Mouse (Mus musculus): Measurements from ENCODE around the gene Cfap74. TPM values are rescaled to one million over a fixed set of nuclear protein-coding genes. Genes with fewer than 3 reads are reported as not detected.

Gene Cfap74
- polyA plus RNA-seq, 1 experiment = not detected

- Histone ChIP-seq H3K36me3 (ENCODE audit: control insufficient read depth) (no peaks in the 10 kb centered on the region), H3K4me3 (replicated peaks) (no peak overlapping the region), H3K9me3 (ENCODE audit: control insufficient read depth, low read length) (peaks cover 2% of the 10 kb centered on the region; the same call in 1 of the 2 replicates), H3K27me3 (ENCODE audit: control insufficient read depth) (no peaks in the 10 kb centered on the region), H3K4me1 (ENCODE audit: control insufficient read depth) (no peaks in the 10 kb centered on the region)
- TF ChIP-seq GATA1 (IDR thresholded peaks at IDR 0.05; ENCODE audit: low read length) = no peak
- TF ChIP-seq TAL1 (IDR thresholded peaks at IDR 0.05; ENCODE audit: low read length) = no peak
Observed at GRCm38 (mm10) chr4:155370737-155371715, 38.0 kb upstream of the Cfap74 start.

- Histone ChIP-seq H3K36me3 (ENCODE audit: control insufficient read depth) (no peaks in the 10 kb centered on the region), H3K4me3 (replicated peaks) (no peak overlapping the region), H3K27me3 (ENCODE audit: control insufficient read depth) (no peaks in the 10 kb centered on the region), H3K9me3 (ENCODE audit: control insufficient read depth, low read length) (peaks cover 2% of the 10 kb centered on the region; the same call in 1 of the 2 replicates), H3K4me1 (ENCODE audit: control insufficient read depth) (no peaks in the 10 kb centered on the region)
- TF ChIP-seq TAL1 (IDR thresholded peaks at IDR 0.05; ENCODE audit: low read length) (no peak), GATA1 (IDR thresholded peaks at IDR 0.05; ENCODE audit: low read length) (no peak)
Observed at GRCm38 (mm10) chr4:155371797-155372735, 36.9 kb upstream of the Cfap74 start.

- no peaks in the 10 kb centered on the region for H3K4me1 ChIP-seq (ENCODE audit: control insufficient read depth)
- no peak overlapping the region for H3K4me3 ChIP-seq (replicated peaks)
- H3K9me3 ChIP-seq (ENCODE audit: control insufficient read depth, low read length) = no peaks in the 10 kb centered on the region
- no peaks in the 10 kb centered on the region for H3K36me3 ChIP-seq (ENCODE audit: control insufficient read depth)
- no peaks in the 10 kb centered on the region for H3K27me3 ChIP-seq (ENCODE audit: control insufficient read depth)
- no peak for TF ChIP-seq GATA1 (IDR thresholded peaks at IDR 0.05; ENCODE audit: low read length)
- TF ChIP-seq TAL1 (IDR thresholded peaks at IDR 0.05; ENCODE audit: low read length) = no peak
Observed at GRCm38 (mm10) chr4:155381974-155382373, 27.0 kb upstream of the Cfap74 start.

GRCm38 (mm10) chr4:155382752-155383151 lies 26.2 kb upstream of the Cfap74 start:
- Histone ChIP-seq H3K27me3 (ENCODE audit: control insufficient read depth) (no peaks in the 10 kb centered on the region), H3K9me3 (ENCODE audit: control insufficient read depth, low read length) (no peaks in the 10 kb centered on the region), H3K36me3 (ENCODE audit: control insufficient read depth) (no peaks in the 10 kb centered on the region), H3K4me3 (replicated peaks) (no peak overlapping the region), H3K4me1 (ENCODE audit: control insufficient read depth) (no peaks in the 10 kb centered on the region)
- TF ChIP-seq TAL1 (IDR thresholded peaks at IDR 0.05; ENCODE audit: low read length) (no peak), GATA1 (IDR thresholded peaks at IDR 0.05; ENCODE audit: low read length) (no peak)

- no peaks in the 10 kb centered on the region for H3K27me3 ChIP-seq (ENCODE audit: control insufficient read depth)
- H3K36me3 ChIP-seq (ENCODE audit: control insufficient read depth) = no peaks in the 10 kb centered on the region
- no peaks in the 10 kb centered on the region for H3K4me1 ChIP-seq (ENCODE audit: control insufficient read depth)
- TF ChIP-seq GATA1 (IDR thresholded peaks at IDR 0.05; ENCODE audit: low read length) = no peak
- no peak for TF ChIP-seq TAL1 (IDR thresholded peaks at IDR 0.05; ENCODE audit: low read length)
- H3K4me3 ChIP-seq (replicated peaks) = no peak overlapping the region
- H3K9me3 ChIP-seq (ENCODE audit: control insufficient read depth, low read length) = no peaks in the 10 kb centered on the region
Observed at GRCm38 (mm10) chr4:155383326-155383725, 25.7 kb upstream of the Cfap74 start.

GRCm38 (mm10) chr4:155387166-155387565 lies 21.8 kb upstream of the Cfap74 start:
- Histone ChIP-seq H3K27me3 (ENCODE audit: control insufficient read depth) (no peaks in the 10 kb centered on the region), H3K36me3 (ENCODE audit: control insufficient read depth) (no peaks in the 10 kb centered on the region), H3K4me1 (ENCODE audit: control insufficient read depth) (no peaks in the 10 kb centered on the region), H3K9me3 (ENCODE audit: control insufficient read depth, low read length) (no peaks in the 10 kb centered on the region), H3K4me3 (replicated peaks) (no peak overlapping the region)
- TF ChIP-seq GATA1 (IDR thresholded peaks at IDR 0.05; ENCODE audit: low read length) (no peak), TAL1 (IDR thresholded peaks at IDR 0.05; ENCODE audit: low read length) (no peak)

GRCm38 (mm10) chr4:155395471-155395870 lies 13.5 kb upstream of the Cfap74 start:
- Histone ChIP-seq H3K4me1 (ENCODE audit: control insufficient read depth) (peaks cover 4% of the 10 kb centered on the region), H3K36me3 (ENCODE audit: control insufficient read depth) (no peaks in the 10 kb centered on the region), H3K27me3 (ENCODE audit: control insufficient read depth) (peaks cover 23% of the 10 kb centered on the region), H3K9me3 (ENCODE audit: control insufficient read depth, low read length) (no peaks in the 10 kb centered on the region), H3K4me3 (replicated peaks) (no peak overlapping the region)
- TF ChIP-seq TAL1 (IDR thresholded peaks at IDR 0.05; ENCODE audit: low read length) (no peak), GATA1 (IDR thresholded peaks at IDR 0.05; ENCODE audit: low read length) (no peak)

GRCm38 (mm10) chr4:155396751-155397150 lies 12.2 kb upstream of the Cfap74 start:
- H3K36me3 ChIP-seq (ENCODE audit: control insufficient read depth) = no peaks in the 10 kb centered on the region
- H3K4me1 ChIP-seq (ENCODE audit: control insufficient read depth) = peaks cover 4% of the 10 kb centered on the region
- TF ChIP-seq GATA1 (IDR thresholded peaks at IDR 0.05; ENCODE audit: low read length) (no peak), TAL1 (IDR thresholded peaks at IDR 0.05; ENCODE audit: low read length) (no peak)
- peaks cover 23% of the 10 kb centered on the region for H3K27me3 ChIP-seq (ENCODE audit: control insufficient read depth)
- H3K9me3 ChIP-seq (ENCODE audit: control insufficient read depth, low read length) = no peaks in the 10 kb centered on the region
- H3K4me3 ChIP-seq (replicated peaks) = no peak overlapping the region
